Comparison of ENCODE assay signal across 18 mouse cellular contexts in the genomic region with DNA sequence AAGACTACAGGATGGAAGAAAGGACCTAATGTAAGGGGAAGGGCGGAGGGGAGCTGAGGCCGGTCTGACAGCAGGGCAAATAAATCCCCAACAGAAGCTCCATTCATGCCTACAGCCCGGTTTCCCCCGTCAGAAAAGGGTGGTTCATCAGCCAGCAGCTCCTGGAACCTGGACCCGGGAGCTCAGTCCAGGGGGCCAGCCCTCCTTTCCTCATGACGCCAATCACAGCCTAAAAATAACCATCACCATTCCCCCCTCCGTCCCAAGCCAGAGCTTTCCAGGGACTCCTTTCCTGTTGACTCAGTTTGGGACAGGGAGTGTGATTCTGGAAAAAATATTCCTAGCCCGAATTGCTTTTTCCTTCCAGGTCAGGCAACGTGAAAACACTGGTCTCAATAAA. TPM values are rescaled to one million over a fixed set of nuclear protein-coding genes. Genes with fewer than 3 reads are reported as not detected.
DNase-seq lines count a peak whose midpoint lies in the region; ATAC-seq and TF ChIP-seq lines count a peak whose summit lies in the region.
"Had no signal": no experiment of that assay in that cellular context is flagged by ENCODE, and none has a peak within 500 bp of the region (broad histone marks: within the 10 kb centered on the region; RNA-seq: fewer than 3 reads in every experiment).

No protein-coding gene starts in this region.

- peaks cover 4% of the 10 kb centered on the region; the same call in 1 of the 2 replicates for H3K4me1 ChIP-seq in embryonic facial prominence, embryonic 13.5 days
- no peaks in the 10 kb centered on the region for H3K4me1 ChIP-seq in embryonic facial prominence, embryonic 15.5 days
- peaks cover 13% of the 10 kb centered on the region for H3K4me1 ChIP-seq in heart, embryonic 12.5 days (replicated peaks)
- H3K4me1 ChIP-seq in liver, embryonic 11.5 days (replicated peaks; ENCODE audit: control insufficient read depth, insufficient read depth, low read length) = no peaks in the 10 kb centered on the region
- no peaks in the 10 kb centered on the region for H3K4me1 ChIP-seq in stomach, postnatal 0 days (replicated peaks; ENCODE audit: control insufficient read depth, insufficient read depth)
- H3K4me1 ChIP-seq: kidney, embryonic 15.5 days had no signal

- ATAC-seq in embryonic facial prominence, embryonic 13.5 days (ENCODE audit: insufficient number of reproducible peaks, insufficient read depth, low FRiP score, low TSS enrichment, low read depth) = no peak
- ATAC-seq in embryonic facial prominence, embryonic 15.5 days (ENCODE audit: insufficient number of reproducible peaks, low FRiP score, low TSS enrichment, low read depth) = 0 out of 2 replicates have a peak, but pooled peaks have one; percentile 47
- ATAC-seq in heart, embryonic 12.5 days (ENCODE audit: insufficient number of reproducible peaks, low FRiP score) = 0 out of 2 replicates have a peak, but pooled peaks have one; percentile 42
- ATAC-seq in liver, embryonic 11.5 days (replicated peaks; ENCODE audit: low FRiP score) = no peak
- ATAC-seq in stomach, postnatal 0 days (ENCODE audit: low FRiP score, low TSS enrichment) = no peak
- ATAC-seq: forebrain, embryonic 16.5 days had no signal

- H3K27ac ChIP-seq in embryonic facial prominence, embryonic 13.5 days = peak overlapping the region; percentile 58
- 0 out of 2 replicates have a peak overlapping the region, but pooled peaks have one; percentile 39 for H3K27ac ChIP-seq in embryonic facial prominence, embryonic 15.5 days (replicated peaks)
- H3K27ac ChIP-seq in heart, embryonic 12.5 days (ENCODE audit: poor library complexity, severe bottlenecking) = peak overlapping the region; percentile 12; the same call in 1 of the 2 replicates
- H3K27ac ChIP-seq in liver, embryonic 11.5 days (ENCODE audit: low read depth, low read length) = no peak overlapping the region
- H3K27ac ChIP-seq in stomach, postnatal 0 days (replicated peaks) = no peak overlapping the region
- H3K27ac ChIP-seq: kidney, embryonic 15.5 days had no signal

- no peak overlapping the region for H3K9ac ChIP-seq in embryonic facial prominence, embryonic 13.5 days
- no peak overlapping the region for H3K9ac ChIP-seq in embryonic facial prominence, embryonic 15.5 days
- peak overlapping the region; percentile 16; the same call in 1 of the 2 replicates for H3K9ac ChIP-seq in heart, embryonic 12.5 days
- no peak overlapping the region for H3K9ac ChIP-seq in liver, embryonic 11.5 days (ENCODE audit: low read depth, low read length)
- no peak overlapping the region for H3K9ac ChIP-seq in stomach, postnatal 0 days (ENCODE audit: low read length)
- H3K9ac ChIP-seq: kidney, embryonic 15.5 days; lung, embryonic 14.5 days had no signal

- H3K4me2 ChIP-seq in embryonic facial prominence, embryonic 13.5 days = no peak overlapping the region
- H3K4me2 ChIP-seq in embryonic facial prominence, embryonic 15.5 days (replicated peaks) = no peak overlapping the region
- peak overlapping the region; percentile 54 for H3K4me2 ChIP-seq in heart, embryonic 12.5 days
- no peak overlapping the region for H3K4me2 ChIP-seq in liver, embryonic 11.5 days
- H3K4me2 ChIP-seq in stomach, postnatal 0 days (replicated peaks; ENCODE audit: low read depth) = no peak overlapping the region
- H3K4me2 ChIP-seq: kidney, embryonic 15.5 days; lung, embryonic 14.5 days had no signal

- no peak overlapping the region for H3K4me3 ChIP-seq in embryonic facial prominence, embryonic 13.5 days
- H3K4me3 ChIP-seq in embryonic facial prominence, embryonic 15.5 days (replicated peaks) = no peak overlapping the region
- no peak overlapping the region for H3K4me3 ChIP-seq in heart, embryonic 12.5 days
- H3K4me3 ChIP-seq in liver, embryonic 11.5 days (ENCODE audit: low read depth, low read length) = no peak overlapping the region
- no peak overlapping the region for H3K4me3 ChIP-seq in stomach, postnatal 0 days (ENCODE audit: low read depth, low read length)
- H3K4me3 ChIP-seq: kidney, embryonic 15.5 days had no signal

- no peak for TF ChIP-seq EP300 in stomach, postnatal 0 days (optimal IDR thresholded peaks at IDR 0.05)

- intact Hi-C loops in heart, postnatal 36 days (cut with DNase I) = loop anchor here (1.0 kb wide), 1 partner anchor 110 kb away; no protein-coding TSS in a partner anchor

- TF ChIP-seq CTCF in stomach, postnatal 0 days (IDR thresholded peaks at IDR 0.05; ENCODE audit: low read depth) = no peak

- H3K9me3 ChIP-seq in embryonic facial prominence, embryonic 13.5 days = no peaks in the 10 kb centered on the region
- H3K9me3 ChIP-seq in embryonic facial prominence, embryonic 15.5 days (replicated peaks) = no peaks in the 10 kb centered on the region
- 0 out of 2 replicates have a peak, but pooled peaks cover 4% of the 10 kb centered on the region for H3K9me3 ChIP-seq in heart, embryonic 12.5 days (replicated peaks)
- H3K9me3 ChIP-seq in liver, embryonic 11.5 days (ENCODE audit: control insufficient read depth, low read length) = no peaks in the 10 kb centered on the region
- no peaks in the 10 kb centered on the region for H3K9me3 ChIP-seq in stomach, postnatal 0 days (ENCODE audit: control insufficient read depth, low read length)
- H3K9me3 ChIP-seq: G1E; kidney, embryonic 15.5 days had no signal

- DNase-seq in heart, postnatal 36 days = peak; percentile 56 to 61
- no peak for DNase-seq in spleen, postnatal 10 days (ENCODE audit: low spot score in 2 of 2)
- no peak for DNase-seq in liver, embryonic 11.5 days (ENCODE audit: low spot score)
- no peak for DNase-seq in stomach, postnatal 0 days (ENCODE audit: low spot score)
- DNase-seq: cerebellum, adult 11 months; cerebellum, postnatal 36 days; liver; lung, embryonic 14.5 days; midbrain, embryonic 14.5 days; right cerebral cortex, postnatal 14 days; thymus, adult 2 months had no signal

- 33% methylated on average over 9 of the region's 9 CpGs for WGBS in embryonic facial prominence, embryonic 13.5 days
- 41% methylated on average over 9 of the region's 9 CpGs for WGBS in embryonic facial prominence, embryonic 15.5 days
- 20% methylated on average over 9 of the region's 9 CpGs for WGBS in heart, embryonic 12.5 days
- 63% methylated on average over 9 of the region's 9 CpGs for WGBS in liver, embryonic 11.5 days
- WGBS in stomach, postnatal 0 days = 42% methylated on average over 9 of the region's 9 CpGs

- H3K27me3 ChIP-seq in embryonic facial prominence, embryonic 13.5 days = no peaks in the 10 kb centered on the region
- H3K27me3 ChIP-seq in embryonic facial prominence, embryonic 15.5 days = no peaks in the 10 kb centered on the region
- no peaks in the 10 kb centered on the region for H3K27me3 ChIP-seq in heart, embryonic 12.5 days (replicated peaks)
- no peaks in the 10 kb centered on the region for H3K27me3 ChIP-seq in liver, embryonic 11.5 days (replicated peaks; ENCODE audit: control insufficient read depth, insufficient read depth, low read length)
- no peaks in the 10 kb centered on the region for H3K27me3 ChIP-seq in stomach, postnatal 0 days (ENCODE audit: control insufficient read depth, insufficient read depth, low read length)
- H3K27me3 ChIP-seq: kidney, embryonic 15.5 days had no signal

- H3K36me3 ChIP-seq in embryonic facial prominence, embryonic 13.5 days = no peaks in the 10 kb centered on the region
- no peaks in the 10 kb centered on the region for H3K36me3 ChIP-seq in embryonic facial prominence, embryonic 15.5 days
- no peaks in the 10 kb centered on the region for H3K36me3 ChIP-seq in heart, embryonic 12.5 days
- H3K36me3 ChIP-seq in liver, embryonic 11.5 days (ENCODE audit: control insufficient read depth, insufficient read depth, low read length) = no peaks in the 10 kb centered on the region
- no peaks in the 10 kb centered on the region for H3K36me3 ChIP-seq in stomach, postnatal 0 days (ENCODE audit: control insufficient read depth, insufficient read depth, low read length)
- H3K36me3 ChIP-seq: G1E; kidney, embryonic 15.5 days had no signal

RNA-seq across cellular contexts. Expression of a gene that starts 36.7 kb away (rescaled TPM):
- 1.5 and 3.1 TPM in 2 replicates for polyA plus RNA-seq in embryonic facial prominence, embryonic 13.5 days (2015; fragmentation: Nextera tagmentation; extraction: Ambion mirVana)
- 1.6 and 2.9 TPM in 2 replicates for polyA plus RNA-seq in embryonic facial prominence, embryonic 15.5 days (2015; fragmentation: Nextera tagmentation; extraction: Ambion mirVana)
- polyA plus RNA-seq in heart, embryonic 12.5 days (2016; fragmentation: Nextera tagmentation; extraction: Ambion mirVana) = 0.10 and 0.50 TPM in 2 replicates
- total RNA-seq in heart, postnatal 36 days (2021) = under 1 TPM; 0.65 to 0.92 TPM
- polyA plus RNA-seq in liver, embryonic 11.5 days (2014; fragmentation: Nextera tagmentation; extraction: Ambion mirVana) = not detected in 2 replicates
- polyA plus RNA-seq in stomach, postnatal 0 days (2015; fragmentation: Nextera tagmentation; extraction: Ambion mirVana) = 0.97 and 1.6 TPM in 2 replicates
- total RNA-seq: G1E; megakaryocyte progenitor cell, adult 5-6 weeks had no signal
- polyA plus RNA-seq: G1E had no signal

RNA-seq across cellular contexts. Expression of a gene that starts 54.7 kb away (rescaled TPM):
- 0.19 and 0.58 TPM in 2 replicates for polyA plus RNA-seq in embryonic facial prominence, embryonic 13.5 days (2015; fragmentation: Nextera tagmentation; extraction: Ambion mirVana)
- polyA plus RNA-seq in embryonic facial prominence, embryonic 15.5 days (2015; fragmentation: Nextera tagmentation; extraction: Ambion mirVana) = 0.21 and 0.47 TPM in 2 replicates
- polyA plus RNA-seq in heart, embryonic 12.5 days (2016; fragmentation: Nextera tagmentation; extraction: Ambion mirVana) = 2.1 and 2.4 TPM in 2 replicates
- total RNA-seq in heart, postnatal 36 days (2021) = under 1 TPM; 0.11 to 0.17 TPM
- polyA plus RNA-seq in liver, embryonic 11.5 days (2014; fragmentation: Nextera tagmentation; extraction: Ambion mirVana) = 0.15 and 0.31 TPM in 2 replicates
- polyA plus RNA-seq in stomach, postnatal 0 days (2015; fragmentation: Nextera tagmentation; extraction: Ambion mirVana) = 0.12 and 0.21 TPM in 2 replicates
- total RNA-seq: megakaryocyte progenitor cell, adult 5-6 weeks had no signal
- polyA plus RNA-seq: G1E had no signal

Comparison
In these comparisons a context has a peak if more than half of its experiments do, and no peak if none do; other contexts are left out.
1. ATAC-seq: peak in embryonic facial prominence, embryonic 15.5 days (single experiment) and heart, embryonic 12.5 days (single experiment); none in embryonic facial prominence, embryonic 13.5 days (single experiment), liver, embryonic 11.5 days (single experiment) and stomach, postnatal 0 days (single experiment).
2. H3K27ac ChIP-seq: peak in embryonic facial prominence, embryonic 13.5 days (single experiment), embryonic facial prominence, embryonic 15.5 days (single experiment) and heart, embryonic 12.5 days (single experiment); none in liver, embryonic 11.5 days (single experiment) and stomach, postnatal 0 days (single experiment).
3. DNase-seq: peak in heart, postnatal 36 days (2 of 2); none in spleen, postnatal 10 days (0 of 2), liver, embryonic 11.5 days (single experiment) and stomach, postnatal 0 days (single experiment).